Mouse (Mus musculus) MEL-GATA-1-ER (cell line): ENCODE results near the gene Tff1.

Experiments used
- DNase-seq: peaks from one replicate; pipeline ENCODE4 v3.0.0-alpha.2; 2012; ENCODE audit warnings: low read depth; ENCODE audit errors: extremely low read depth

Gene Tff1

DNA sequence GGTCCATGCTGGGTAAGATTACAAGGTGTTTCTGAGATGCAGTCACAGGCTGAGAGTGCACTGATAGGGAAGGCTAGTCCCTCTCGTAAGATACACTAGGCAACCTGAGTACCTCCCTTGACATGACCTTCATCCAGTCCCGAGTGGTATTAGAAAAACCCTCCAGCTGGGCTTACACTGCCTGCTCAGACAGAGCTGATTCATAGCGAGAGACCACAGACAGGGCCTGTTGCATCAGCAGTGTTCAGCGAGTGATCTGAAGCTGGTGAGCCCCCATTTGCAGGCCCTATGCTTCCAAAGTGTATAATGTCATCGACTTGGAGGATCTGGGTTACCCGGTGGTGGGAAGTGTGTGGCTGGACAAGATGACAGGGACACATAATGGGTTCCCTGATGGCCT is at the start of gene Tff1:
Gene Tff1, minus strand, starts transcription at position 151 of the 400 bp plus-strand sequence.
- no peak for DNase-seq

DNA sequence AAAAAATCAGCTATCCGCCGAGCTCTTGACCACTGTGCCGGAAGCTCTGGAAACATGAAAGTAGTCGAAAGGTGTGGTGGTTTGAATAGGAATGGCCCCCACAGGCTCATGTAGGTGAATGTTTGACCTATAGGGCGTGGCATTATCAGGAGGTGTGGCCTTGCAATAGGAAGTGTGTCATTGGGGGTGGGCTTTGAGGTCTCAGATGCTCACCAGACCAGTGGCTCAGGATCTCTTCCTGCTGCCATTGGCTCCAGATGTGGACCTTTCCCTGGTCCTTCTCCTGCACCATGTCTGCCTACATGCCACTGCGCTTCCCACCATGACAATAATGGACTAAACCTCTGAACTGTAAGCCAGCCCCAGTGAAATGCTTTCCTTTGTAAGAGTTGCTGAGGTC is 46.8 kb upstream of the Tff1 start:
- DNase-seq: no peak

DNA sequence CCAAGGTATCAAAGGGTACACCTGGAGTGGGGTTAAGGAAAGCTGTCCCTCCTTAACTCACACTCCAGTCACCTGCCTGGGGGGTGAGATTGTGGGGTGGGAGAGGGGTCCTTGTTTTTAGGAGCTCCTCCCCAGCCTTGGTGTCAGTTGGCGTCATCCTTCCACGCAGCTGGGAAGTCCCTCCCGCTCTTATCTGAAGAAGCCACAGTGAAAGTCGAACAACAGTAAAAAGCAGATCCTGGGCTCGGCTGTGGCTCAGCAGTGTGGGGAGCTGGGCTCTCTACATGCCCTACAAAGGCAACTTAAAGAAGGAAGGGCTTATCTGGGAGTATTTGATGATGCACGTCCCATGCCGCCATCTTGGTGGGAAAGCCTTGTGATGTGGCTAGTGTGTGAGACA is 45.2 kb upstream of the Tff1 start:
- DNase-seq: peak; percentile 80

DNA sequence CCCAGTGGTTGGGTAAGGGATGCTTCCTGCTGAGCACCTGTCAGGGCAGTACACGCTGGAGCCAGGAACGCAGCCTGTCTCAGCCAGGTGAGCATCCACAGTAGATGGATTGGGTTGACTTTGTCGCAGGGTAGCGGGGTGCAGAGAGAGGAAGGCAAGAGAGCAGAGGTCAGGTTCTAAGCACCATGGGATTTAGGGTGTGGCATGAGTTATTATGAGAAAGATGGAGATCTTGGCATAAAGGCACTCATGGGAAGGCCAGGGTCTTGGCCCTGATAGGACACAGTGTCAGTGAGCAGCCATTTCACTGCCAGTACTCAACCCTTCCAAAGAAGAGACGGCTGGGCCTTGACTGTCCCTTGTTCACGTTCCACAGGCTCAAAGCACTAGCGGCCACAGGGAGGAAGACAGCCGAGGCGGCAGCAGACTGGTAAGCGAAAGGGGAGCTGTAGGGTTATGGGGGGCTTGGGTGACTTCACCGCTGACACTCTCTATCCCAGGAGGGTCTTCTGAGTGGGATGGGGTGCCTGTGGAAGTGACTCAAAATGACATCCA is 44.4 kb upstream of the Tff1 start:
- no peak for DNase-seq

DNA sequence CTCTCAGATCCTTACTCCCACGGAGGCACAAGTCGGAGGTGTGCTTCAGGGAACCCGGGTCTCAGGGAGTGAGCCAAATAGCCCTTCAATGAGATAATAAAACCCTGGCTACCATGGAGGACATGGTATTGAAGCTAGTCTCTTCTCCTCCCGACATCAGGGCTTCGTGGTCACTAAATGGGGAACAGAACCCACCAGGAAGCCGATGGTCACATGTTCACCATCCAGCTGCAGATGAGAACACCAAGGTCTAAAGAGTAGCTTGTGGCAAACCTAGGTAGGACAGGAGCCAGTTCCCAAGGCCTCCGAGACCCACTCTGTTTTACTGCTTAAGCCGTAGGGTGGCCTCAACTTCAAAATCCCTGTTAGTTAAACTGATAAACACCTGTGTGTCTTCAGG is 43.6 kb upstream of the Tff1 start:
- no peak for DNase-seq

DNA sequence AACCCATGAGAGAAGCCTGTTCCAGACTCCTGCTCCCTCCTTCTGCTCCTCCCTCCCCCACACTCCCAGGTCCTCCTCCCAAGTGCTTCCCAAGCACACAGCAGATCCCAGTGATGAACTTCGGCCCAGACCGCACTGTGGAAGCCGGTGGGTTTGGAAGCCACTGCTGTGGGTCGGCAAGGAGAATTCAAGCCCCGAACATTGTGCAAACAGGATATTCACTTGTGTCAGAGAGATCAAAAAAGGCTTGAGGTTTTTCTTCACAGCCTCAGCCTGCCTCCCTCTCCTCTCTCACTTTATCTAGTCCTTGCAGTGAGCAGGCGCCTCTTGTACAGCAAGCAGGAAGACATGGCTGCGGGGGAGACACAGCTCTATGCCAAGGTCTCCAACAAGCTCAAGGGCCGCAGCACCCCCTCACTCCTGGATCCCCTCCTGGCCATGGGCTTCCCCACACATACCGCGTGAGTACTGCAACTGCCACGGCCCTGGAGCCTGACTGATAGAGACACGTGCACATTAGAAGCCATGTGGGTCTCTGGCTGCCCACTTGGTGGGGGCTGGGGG is 42.8 kb upstream of the Tff1 start, which contains the start of gene Ubash3a:
Gene Ubash3a, plus strand, starts transcription at position 103 of the 564 bp plus-strand sequence.
- peak; percentile 38 for DNase-seq

DNA sequence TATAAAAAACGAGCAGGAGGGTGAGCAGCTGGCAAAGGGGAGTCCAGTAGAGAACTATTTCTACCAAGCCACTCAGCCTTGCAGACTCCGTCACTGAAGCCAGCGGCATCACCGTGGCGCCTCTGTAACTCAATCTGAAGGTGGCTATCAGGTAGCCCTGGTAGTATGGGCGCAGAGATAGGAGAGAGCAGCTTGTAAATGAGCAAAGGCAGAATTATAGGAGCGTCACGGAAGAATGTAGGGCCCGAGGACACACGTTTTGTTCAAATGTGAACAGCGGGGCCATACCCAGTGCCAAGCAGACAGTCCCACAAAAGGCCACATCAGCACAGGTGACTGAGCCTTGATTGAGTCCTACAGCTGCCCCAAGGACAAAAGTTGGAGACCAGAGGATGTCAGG is 33.8 kb upstream of the Tff1 start, which contains the start of gene Tmprss3:
Gene Tmprss3, minus strand, starts transcription at position 101 of the 400 bp plus-strand sequence.
- no peak for DNase-seq

DNA sequence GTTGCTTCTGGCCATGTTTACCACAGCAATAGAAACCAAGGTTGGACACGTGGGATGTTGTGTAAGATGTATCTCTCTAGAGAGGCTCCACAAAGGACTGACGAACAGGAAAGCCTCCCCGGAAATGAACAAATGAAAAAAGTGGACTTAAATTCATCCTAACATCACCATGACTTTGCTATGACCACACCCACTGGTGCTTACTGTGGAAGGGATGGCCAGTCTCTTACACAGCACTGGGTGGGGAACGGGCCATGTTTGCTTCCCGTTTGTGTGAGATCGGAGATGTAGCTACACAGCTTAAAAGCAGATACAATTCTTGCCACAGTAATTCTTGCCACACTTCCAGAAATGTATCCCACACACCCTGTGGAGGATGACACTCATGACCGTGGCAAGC is 31.2 kb upstream of the Tff1 start:
- no peak for DNase-seq

DNA sequence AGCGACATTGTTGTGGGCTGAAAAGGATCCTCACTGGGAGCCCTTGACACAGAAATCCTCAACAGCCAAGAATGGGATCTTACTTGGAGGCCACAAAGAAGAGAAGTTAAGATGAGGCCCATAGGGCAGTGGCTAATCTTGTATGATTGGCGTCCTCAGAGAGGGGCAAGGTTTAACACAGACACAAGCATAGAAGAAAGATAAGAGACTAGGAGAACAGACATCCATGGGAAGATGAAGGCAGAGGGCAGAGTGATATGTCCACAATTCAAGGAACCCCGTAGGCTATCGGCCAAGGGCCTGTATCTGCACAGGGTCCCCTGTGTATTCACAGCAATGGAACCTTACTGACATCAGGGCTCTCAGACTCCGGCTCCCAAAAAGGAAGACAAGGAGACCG is 30.1 kb upstream of the Tff1 start:
- DNase-seq: no peak

DNA sequence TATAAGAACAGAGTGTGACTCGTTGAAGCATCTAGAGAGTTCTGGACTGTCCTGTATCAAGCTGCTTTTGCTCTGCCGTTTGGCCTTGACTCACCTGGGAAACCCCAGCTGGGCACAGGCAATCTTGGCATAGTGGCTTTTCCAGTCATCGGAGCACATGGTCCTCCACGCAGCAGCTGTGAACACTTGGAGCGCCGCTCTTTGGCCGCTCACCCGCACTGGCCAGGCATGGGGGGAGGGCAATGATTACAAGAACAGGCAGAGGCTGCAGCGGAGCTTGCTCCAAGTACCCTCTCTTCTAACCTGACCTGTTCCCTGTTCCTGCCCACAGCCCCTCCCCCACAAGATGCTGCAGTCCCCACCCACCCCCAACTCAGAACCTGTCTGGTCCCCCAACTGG is 28.3 kb upstream of the Tff1 start:
- no peak for DNase-seq

DNA sequence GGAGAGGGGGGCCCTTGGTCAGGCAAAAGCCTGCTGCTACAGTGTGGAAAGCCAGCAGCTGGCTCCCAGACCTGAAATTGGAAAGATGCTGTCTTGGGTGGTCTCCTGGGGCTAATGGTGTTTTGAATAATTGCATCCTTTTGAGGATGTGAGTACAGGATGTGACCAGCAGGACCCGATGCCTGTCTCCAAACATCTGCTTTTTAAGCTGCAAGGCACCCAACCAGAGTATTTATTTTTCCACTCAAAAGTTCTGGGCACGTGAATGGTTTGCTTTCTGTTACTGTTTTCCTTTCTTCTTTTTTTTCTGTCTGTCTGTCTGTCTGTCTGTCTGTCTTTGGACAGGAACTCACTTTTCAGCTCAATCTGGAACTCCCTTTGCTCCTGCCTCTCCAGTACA is 27.6 kb upstream of the Tff1 start:
- DNase-seq: no peak

DNA sequence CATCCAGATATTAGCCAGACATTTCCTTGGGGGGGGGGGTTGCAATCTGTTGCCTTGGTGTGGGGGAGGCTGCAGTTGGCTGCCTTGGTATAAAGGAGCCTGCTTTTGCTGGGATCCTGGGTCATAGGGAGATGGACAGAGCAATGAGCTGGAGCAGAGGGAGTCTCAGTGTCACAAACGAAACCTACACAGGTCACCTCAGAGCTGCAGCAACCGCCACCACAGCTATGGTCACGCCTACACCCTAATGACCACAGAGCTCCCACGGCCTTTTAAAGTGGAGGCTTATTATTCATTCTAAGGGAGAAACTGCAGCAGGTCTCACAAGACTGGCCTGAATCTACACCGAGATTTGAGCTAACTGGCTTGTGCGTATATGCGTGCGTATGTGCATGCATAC is 26.7 kb upstream of the Tff1 start:
- no peak for DNase-seq

DNA sequence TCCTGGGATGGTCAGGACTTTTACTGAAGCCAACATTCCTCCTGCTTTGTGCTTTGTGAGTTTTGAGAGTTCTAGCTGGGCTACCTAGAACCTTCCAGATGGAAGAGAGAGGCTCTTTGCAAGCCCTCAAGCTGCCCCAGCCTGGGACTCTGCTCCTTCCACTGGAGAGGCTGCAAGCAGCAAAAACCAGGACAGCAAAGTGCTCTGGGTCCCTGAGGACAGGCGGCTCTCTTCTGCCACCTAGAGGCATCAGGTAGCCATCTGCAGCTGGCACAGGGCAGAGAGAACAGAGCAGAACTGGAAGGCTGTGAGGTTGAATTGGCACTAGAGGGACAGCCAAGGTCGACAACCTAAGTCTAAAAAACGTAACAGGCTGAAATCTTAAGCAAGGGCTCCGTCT is 22.3 kb upstream of the Tff1 start:
- no peak for DNase-seq

DNA sequence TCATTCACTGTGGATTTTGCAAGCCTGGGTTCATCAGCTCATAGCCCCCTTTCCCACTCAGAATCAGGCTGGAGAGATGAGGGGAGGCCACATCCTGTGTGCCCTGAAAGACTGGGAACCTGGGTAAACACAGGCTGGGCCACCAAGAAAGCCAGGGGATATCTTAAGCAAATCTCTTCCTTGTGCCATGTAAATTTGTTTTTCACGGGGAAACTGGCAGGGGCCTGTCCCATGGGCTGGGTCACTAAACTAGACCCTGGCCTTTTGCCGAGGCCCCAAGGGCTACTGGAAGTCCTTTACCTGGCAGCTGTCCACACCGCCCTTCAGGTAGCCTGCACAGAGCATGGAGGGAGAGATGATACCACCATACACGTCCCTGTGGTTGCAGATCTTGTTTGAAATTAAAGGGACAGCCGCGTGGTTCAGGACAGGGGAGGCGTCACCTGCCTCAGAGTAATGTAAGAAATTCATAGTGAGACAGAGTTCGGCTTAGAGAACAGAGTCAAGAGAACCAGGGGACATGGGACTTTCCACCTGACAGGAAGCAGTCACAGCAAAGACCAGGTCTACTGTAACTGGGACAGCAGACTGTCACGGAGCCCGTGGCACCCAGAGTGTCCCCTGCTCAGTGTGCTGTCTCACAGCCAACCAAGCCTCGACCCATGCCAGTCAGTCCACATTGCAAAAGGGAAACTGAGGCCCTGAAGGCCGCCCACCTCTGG is 19.4 kb upstream of the Tff1 start:
- no peak for DNase-seq

DNA sequence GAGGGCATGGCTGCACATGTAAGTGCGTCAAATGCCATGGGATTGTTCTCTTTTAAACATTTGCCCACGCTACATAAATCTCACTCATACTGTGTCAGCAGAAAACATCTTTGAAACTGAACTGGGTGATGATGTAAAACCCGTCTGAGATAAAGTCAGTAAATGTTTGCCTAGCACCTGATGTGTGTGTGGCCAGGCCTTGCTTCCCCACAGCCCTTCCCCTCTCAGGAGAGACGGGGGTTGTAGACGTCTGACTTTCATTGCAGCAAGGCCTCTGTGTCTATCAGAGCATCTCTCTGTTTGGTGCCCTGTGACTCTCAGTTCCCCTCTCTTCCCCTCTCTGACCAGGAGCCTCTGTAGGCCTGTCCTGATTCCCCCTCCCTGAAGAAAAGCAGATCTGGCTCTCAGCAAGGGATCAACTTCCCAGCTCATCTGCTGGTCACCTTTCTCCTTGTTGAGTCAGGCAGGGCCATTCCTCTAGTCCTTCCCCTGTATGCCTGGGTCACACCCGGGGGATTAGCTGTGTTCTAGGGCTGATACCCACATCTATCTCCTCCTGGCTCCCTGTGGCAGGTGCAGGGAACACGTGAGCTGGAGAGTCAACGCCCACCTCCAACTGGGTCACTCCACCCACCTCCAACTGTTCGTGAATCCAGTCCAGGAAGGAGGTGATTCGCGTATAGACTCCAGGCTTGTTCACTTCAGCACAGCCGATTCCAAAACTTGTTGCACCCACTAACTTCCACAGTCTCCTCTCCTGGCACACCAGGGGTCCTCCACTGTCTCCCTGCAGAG is 18.3 kb upstream of the Tff1 start:
- DNase-seq: no peak

DNA sequence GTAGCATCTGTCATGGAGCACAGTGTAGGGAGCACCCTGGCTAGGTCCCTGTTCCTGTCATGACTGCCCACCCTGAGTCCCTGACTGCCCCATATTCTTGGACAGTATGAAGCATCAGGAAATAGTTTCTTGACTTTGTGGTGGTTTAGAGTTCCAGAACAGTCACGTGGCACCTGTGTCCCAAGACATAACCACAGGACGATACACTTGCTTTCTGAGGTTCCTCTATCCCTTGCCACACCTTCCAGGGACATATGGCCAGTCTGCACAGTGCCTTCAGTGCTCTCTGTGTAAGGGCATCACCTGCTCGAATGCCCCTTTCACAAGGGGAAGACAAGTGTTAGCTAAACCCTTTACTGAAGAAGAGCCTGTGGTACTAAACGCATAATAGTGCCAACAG is 16.4 kb upstream of the Tff1 start:
- no peak for DNase-seq

DNA sequence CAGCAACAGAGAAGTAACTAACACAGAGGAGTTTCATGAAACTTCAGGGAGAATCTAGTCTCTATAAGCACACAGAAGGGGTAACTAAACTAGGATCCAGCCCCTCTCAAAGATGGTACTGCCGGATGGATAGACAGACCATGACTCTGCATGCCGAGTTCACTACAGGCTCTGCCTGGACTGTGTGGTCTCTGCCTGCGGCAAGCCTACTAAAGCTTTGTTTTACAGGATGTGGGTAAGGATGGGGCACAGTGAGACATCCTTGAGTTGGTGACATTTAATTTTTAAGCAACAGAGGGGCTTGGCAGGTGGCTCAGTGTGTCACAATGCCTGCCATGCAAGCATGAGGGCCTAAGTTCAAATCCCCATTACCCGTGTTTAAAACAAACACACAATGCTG is 11.2 kb upstream of the Tff1 start:
- DNase-seq: no peak

DNA sequence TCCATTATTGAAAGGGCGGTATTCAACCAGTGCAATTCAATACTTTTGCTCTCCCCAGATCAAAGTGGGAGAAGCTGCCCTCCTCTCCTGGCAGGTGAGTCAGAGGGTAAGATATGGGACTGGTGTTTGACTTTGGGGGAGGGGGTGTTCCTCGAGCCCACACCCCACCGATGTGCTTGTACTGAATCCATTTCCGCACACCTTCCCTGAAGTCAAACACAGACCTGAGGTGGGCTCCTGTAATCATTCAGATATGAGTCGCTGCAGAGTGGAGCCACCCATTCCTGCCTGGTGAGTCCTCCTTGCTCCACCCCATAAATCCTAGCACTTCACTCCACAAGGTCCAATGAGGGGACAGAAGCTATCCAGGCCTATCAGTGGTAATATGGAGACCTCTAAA is 4.7 kb upstream of the Tff1 start:
- no peak for DNase-seq

DNA sequence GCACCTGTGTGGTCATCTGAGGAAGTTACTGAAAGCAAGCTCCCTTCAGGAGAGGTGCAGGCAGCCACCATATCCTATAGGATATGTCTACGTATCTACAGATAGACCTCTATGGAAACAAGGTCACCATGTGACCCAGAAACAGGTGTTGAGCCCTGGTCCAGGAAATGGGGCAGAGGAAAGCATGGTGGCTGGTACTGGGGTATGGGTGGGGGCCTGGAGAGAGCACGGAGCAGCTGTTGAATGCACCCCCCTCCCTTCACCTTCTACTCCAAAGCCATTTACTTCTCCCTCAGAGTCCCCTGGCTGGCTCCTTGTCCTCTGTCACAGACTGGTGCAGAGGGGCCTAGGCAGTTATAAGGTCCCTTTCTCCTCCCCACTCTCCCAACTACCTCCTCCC is 1.3 kb downstream of the Tff1 start:
- DNase-seq: no peak

DNA sequence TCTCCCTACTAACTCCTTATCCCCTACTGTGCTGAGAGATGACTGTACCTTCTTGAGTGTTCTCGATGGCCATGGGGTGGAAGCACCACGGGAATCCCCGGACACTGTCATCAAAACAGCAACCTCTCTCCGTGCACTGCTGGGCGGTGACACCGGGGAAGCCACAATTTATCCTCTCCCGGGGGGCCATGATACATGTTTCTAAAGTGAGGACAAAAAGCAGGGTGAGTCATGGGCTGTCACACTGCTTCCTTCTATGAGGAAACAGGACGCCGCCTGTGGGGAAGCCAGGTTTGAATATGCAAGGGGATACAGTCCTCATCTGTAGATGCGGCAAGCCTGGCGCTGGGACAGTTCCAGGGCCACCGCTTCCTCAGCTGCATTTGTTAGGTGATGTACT is 2.5 kb downstream of the Tff1 start:
- DNase-seq: no peak

DNA sequence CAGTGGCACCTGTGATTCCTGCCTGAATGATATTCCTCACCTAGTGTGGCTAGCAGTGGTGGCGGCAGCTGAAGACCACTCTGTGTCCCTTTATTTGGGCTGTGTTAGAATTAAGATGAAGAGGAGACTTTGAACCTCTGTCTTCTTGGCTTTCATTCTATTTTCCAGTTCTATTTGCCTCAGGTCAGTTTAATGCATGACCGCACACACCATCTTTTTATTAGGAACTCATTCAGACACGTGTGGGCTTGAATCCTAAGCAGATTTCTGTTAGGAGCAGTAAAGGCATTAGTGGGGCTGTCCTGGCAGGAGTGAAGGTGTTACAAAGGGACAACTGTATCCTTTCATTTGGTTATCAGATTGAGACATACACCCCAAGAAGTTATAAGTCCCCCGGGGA is 4.8 kb downstream of the Tff1 start:
- no peak for DNase-seq

DNA sequence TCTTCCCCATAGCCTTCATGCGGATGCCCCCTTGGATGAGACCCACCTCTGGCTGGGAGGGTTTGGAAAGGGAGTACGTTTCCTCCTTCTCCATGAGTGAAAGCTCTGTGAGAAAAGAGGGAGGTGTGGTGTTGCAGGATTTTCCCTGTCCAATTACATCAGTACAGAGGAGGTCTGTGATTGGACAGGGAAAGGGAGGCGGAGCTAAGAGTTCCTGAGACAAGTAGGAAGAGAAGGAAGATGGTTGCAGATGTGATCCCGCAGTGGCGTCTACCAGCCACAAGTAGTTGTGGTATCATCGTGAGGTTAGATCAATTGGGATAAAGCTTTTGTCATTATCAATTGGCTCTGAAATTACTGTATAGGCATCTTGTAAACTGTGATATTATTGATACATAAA is 7.2 kb downstream of the Tff1 start:
- no peak for DNase-seq
